In the genomic region with DNA sequence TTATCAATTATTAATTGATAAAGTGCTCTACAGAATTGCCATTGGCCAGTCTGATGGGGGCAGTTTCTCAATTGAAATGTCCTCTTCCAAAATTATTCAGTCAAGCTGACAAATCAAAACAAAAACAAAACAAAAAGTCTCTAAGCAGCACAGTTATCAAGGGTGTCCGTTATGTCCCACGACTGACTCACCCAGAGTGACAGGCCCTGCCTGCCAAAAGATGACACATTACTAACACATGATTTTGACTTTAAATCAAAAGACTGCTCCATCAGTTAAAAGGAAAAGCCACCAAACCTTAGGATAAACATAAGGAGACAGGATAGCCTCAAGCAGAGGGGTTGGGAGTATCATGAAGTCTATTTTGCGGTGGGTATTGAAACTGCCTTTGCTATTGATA, we compare ENCODE assay signal across 21 mouse cellular contexts. TPM values are rescaled to one million over a fixed set of nuclear protein-coding genes. Genes with fewer than 3 reads are reported as not detected.
DNase-seq lines count a peak whose midpoint lies in the region; ATAC-seq and TF ChIP-seq lines count a peak whose summit lies in the region.
"Had no signal": no experiment of that assay in that cellular context is flagged by ENCODE, and none has a peak within 500 bp of the region (broad histone marks: within the 10 kb centered on the region; RNA-seq: fewer than 3 reads in every experiment).

No protein-coding gene starts in this region.

- no peak overlapping the region for H3K9ac ChIP-seq in forebrain, postnatal 0 days
- no peak overlapping the region for H3K9ac ChIP-seq in forebrain, embryonic 12.5 days
- H3K9ac ChIP-seq in heart, embryonic 12.5 days: no peak overlapping the region
- H3K9ac ChIP-seq: embryonic facial prominence, embryonic 12.5 days; forebrain, embryonic 15.5 days; hindbrain, embryonic 12.5 days had no signal

- TF ChIP-seq CTCF in forebrain, postnatal 0 days (IDR thresholded peaks at IDR 0.05; ENCODE audit: low read depth): no peak
- no peak for TF ChIP-seq CTCF in embryonic fibroblast, embryonic 13.5 days (IDR thresholded peaks at IDR 0.05; ENCODE audit: borderline replicate concordance, insufficient read depth, low read length)

- no peak overlapping the region for H3K4me2 ChIP-seq in forebrain, postnatal 0 days (ENCODE audit: low read depth)
- H3K4me2 ChIP-seq in forebrain, embryonic 12.5 days: no peak overlapping the region
- H3K4me2 ChIP-seq in heart, embryonic 12.5 days: no peak overlapping the region
- H3K4me2 ChIP-seq: embryonic facial prominence, embryonic 12.5 days; forebrain, embryonic 15.5 days; hindbrain, embryonic 12.5 days had no signal

- no peaks in the 10 kb centered on the region for H3K9me3 ChIP-seq in forebrain, postnatal 0 days (ENCODE audit: low read length)
- no peaks in the 10 kb centered on the region for H3K9me3 ChIP-seq in forebrain, embryonic 12.5 days
- H3K9me3 ChIP-seq in heart, embryonic 12.5 days (replicated peaks): no peaks in the 10 kb centered on the region; the same call in 1 of the 2 replicates
- H3K9me3 ChIP-seq: embryonic facial prominence, embryonic 12.5 days; forebrain, embryonic 15.5 days; hindbrain, embryonic 12.5 days had no signal

- H3K27me3 ChIP-seq in forebrain, postnatal 0 days (ENCODE audit: insufficient read depth, low read length): no peaks in the 10 kb centered on the region
- H3K27me3 ChIP-seq in forebrain, embryonic 12.5 days: peaks cover 12% of the 10 kb centered on the region; the same call in 1 of the 2 replicates
- no peaks in the 10 kb centered on the region for H3K27me3 ChIP-seq in heart, embryonic 12.5 days (replicated peaks)
- H3K27me3 ChIP-seq: CH12.LX; embryonic facial prominence, embryonic 12.5 days; forebrain, embryonic 15.5 days; hindbrain, embryonic 12.5 days had no signal

- TF ChIP-seq POLR2A in embryonic fibroblast, embryonic 13.5 days (IDR thresholded peaks at IDR 0.05; ENCODE audit: low read depth, low read length): no peak

- no peaks in the 10 kb centered on the region for H3K36me3 ChIP-seq in forebrain, postnatal 0 days (ENCODE audit: insufficient read depth)
- no peaks in the 10 kb centered on the region for H3K36me3 ChIP-seq in forebrain, embryonic 12.5 days (replicated peaks)
- no peaks in the 10 kb centered on the region for H3K36me3 ChIP-seq in heart, embryonic 12.5 days
- H3K36me3 ChIP-seq: embryonic facial prominence, embryonic 12.5 days; forebrain, embryonic 15.5 days; hindbrain, embryonic 12.5 days had no signal

- no peaks in the 10 kb centered on the region for H3K4me1 ChIP-seq in forebrain, postnatal 0 days (ENCODE audit: insufficient read depth)
- peaks cover 19% of the 10 kb centered on the region for H3K4me1 ChIP-seq in forebrain, embryonic 12.5 days
- H3K4me1 ChIP-seq in embryonic fibroblast, embryonic 13.5 days (ENCODE audit: control insufficient read depth, insufficient read depth, low read length): peaks cover 11% of the 10 kb centered on the region
- H3K4me1 ChIP-seq in heart, embryonic 12.5 days (replicated peaks): peaks cover 15% of the 10 kb centered on the region

- no peak for ATAC-seq in forebrain, postnatal 0 days
- no peak for ATAC-seq in forebrain, embryonic 12.5 days (ENCODE audit: low FRiP score)
- no peak for ATAC-seq in heart, embryonic 12.5 days (ENCODE audit: insufficient number of reproducible peaks, low FRiP score)
- ATAC-seq: forebrain, embryonic 15.5 days; hindbrain, embryonic 16.5 days; inflammation-experienced regulatory T-cells, adult 6 months; intestine, postnatal 0 days had no signal

- H3K27ac ChIP-seq in forebrain, postnatal 0 days (ENCODE audit: low read depth, low read length): peak overlapping the region; percentile 35; the same call in 1 of the 2 replicates
- H3K27ac ChIP-seq in forebrain, embryonic 12.5 days: no peak overlapping the region
- peak overlapping the region; percentile 98 for H3K27ac ChIP-seq in embryonic fibroblast, embryonic 13.5 days (ENCODE audit: insufficient read depth, low read length)
- H3K27ac ChIP-seq in heart, embryonic 12.5 days (ENCODE audit: poor library complexity, severe bottlenecking): no peak overlapping the region
- H3K27ac ChIP-seq: embryonic facial prominence, embryonic 12.5 days; hindbrain, embryonic 12.5 days had no signal

- WGBS in forebrain, postnatal 0 days: 56% methylated on average over 3 of the region's 3 CpGs
- WGBS in forebrain, embryonic 12.5 days: 92% methylated on average over 3 of the region's 3 CpGs
- WGBS in heart, embryonic 12.5 days: 74% methylated on average over 3 of the region's 3 CpGs

- H3K4me3 ChIP-seq in forebrain, postnatal 0 days (ENCODE audit: low read depth, low read length): no peak overlapping the region
- H3K4me3 ChIP-seq in forebrain, embryonic 12.5 days (replicated peaks): no peak overlapping the region
- no peak overlapping the region for H3K4me3 ChIP-seq in embryonic fibroblast, embryonic 13.5 days (ENCODE audit: insufficient read depth, low read length)
- H3K4me3 ChIP-seq in heart, embryonic 12.5 days: no peak overlapping the region
- H3K4me3 ChIP-seq: embryonic facial prominence, embryonic 12.5 days; forebrain, embryonic 15.5 days; hindbrain, embryonic 12.5 days had no signal

- DNase-seq in adrenal gland, adult 2 months: peak; percentile 63
- no peak for DNase-seq in adrenal gland, postnatal 10 days
- no peak for DNase-seq in forebrain, postnatal 0 days
- peak; percentile 78 for DNase-seq in 3T3-L1 (ENCODE audit: low read depth, low spot score)
- DNase-seq: cerebellum, adult 11-12 months; cerebellum, adult 9-10 months; cerebellum, postnatal 25 days; gastrocnemius, postnatal 25 days; heart, adult 11 months; heart, postnatal 10 days; heart, postnatal 4 days had no signal

RNA-seq across cellular contexts. Expression of a gene that starts 6.6 kb away (rescaled TPM):
- 10 to 100 TPM; 80.1 to 85.0 TPM for total RNA-seq in adrenal gland, adult 2 months (2021)
- 6.1 and 7.0 TPM in 2 replicates for polyA plus RNA-seq in adrenal gland, adult 2 months (2012; rRNA removed)
- total RNA-seq in adrenal gland, postnatal 10 days (2021): 10 to 100 TPM; 59.9 to 65.6 TPM
- total RNA-seq in forebrain, postnatal 0 days (2014; rRNA removed): 598 and 696 TPM in 2 replicates
- 916 and 1,048 TPM in 2 replicates for polyA plus RNA-seq in forebrain, postnatal 0 days (2015; fragmentation: Nextera tagmentation; extraction: Ambion mirVana)
- polyA plus RNA-seq in forebrain, embryonic 12.5 days (2016; fragmentation: Nextera tagmentation; extraction: Ambion mirVana): 310 and 357 TPM in 2 replicates
- polyA plus RNA-seq in embryonic fibroblast, embryonic 13.5 days (2011; ENCODE audit: insufficient read length, low read depth, missing spikeins): 706 and 1,598 TPM in 2 replicates
- 282 and 283 TPM in 2 replicates for polyA plus RNA-seq in heart, embryonic 12.5 days (2016; fragmentation: Nextera tagmentation; extraction: Ambion mirVana)
- total RNA-seq: CH12.LX had no signal

Comparison
In these comparisons a context has a peak if more than half of its experiments do, and no peak if none do; other contexts are left out.
1. DNase-seq: peak in adrenal gland, adult 2 months (single experiment) and 3T3-L1 (single experiment); none in adrenal gland, postnatal 10 days (single experiment) and forebrain, postnatal 0 days (single experiment).
2. H3K27ac ChIP-seq: peak in forebrain, postnatal 0 days (single experiment) and embryonic fibroblast, embryonic 13.5 days (single experiment); none in forebrain, embryonic 12.5 days (single experiment) and heart, embryonic 12.5 days (single experiment).
3. RNA of a gene that starts 6.6 kb away (polyA plus RNA-seq): 706 to 1,598 TPM in embryonic fibroblast, embryonic 13.5 days, 916 to 1,048 TPM in forebrain, postnatal 0 days, 310 to 357 TPM in forebrain, embryonic 12.5 days and 282 to 283 TPM in heart, embryonic 12.5 days; 6.1 to 7.0 TPM in adrenal gland, adult 2 months; every median in the first group is over 10 times any median in the second.